Mouse (Mus musculus) embryonic stem cell, embryonic (primary cell): ENCODE data around the gene Srd5a1.

Source experiments
- CTCF ChIA-PET, 4 experiments: fragments of 300-600 bp in 2 of 4; fragments of 350-600 bp in 2 of 4; sonication (Branson Sonifier 250); formaldehyde crosslinking; loops; one replicate each; lab custom pipeline; 2022; ENCODE audit warnings: inconsistent platforms in 2 of 4; lab: Charles Lee
- POLR2A ChIA-PET, 4 experiments: fragments of 300-600 bp in 2 of 4; fragments of 350-600 bp in 2 of 4; sonication (Branson Sonifier 250); formaldehyde crosslinking; loops; one replicate each; lab custom pipeline; 2022; ENCODE audit warnings: antibody characterized with exemption in 4 of 4, inconsistent platforms in 1 of 4; lab: Charles Lee

Srd5a1 gene

GRCm38 (mm10) chr13:69562004-69562403 lies 49.2 kb downstream of the Srd5a1 start:
- POLR2A ChIA-PET: interaction anchor here in 1 of 4 experiments (0.6 kb wide), 1 partner anchor 22 kb away, joined by 3 read pairs; no protein-coding TSS in a partner anchor
- CTCF ChIA-PET: interaction anchor here in 1 of 4 experiments (1.3 kb wide), 1 partner anchor 9 kb away, joined by 4 read pairs; no protein-coding TSS in a partner anchor

GRCm38 (mm10) chr13:69559291-69559961 lies 51.8 kb downstream of the Srd5a1 start:
- ChIA-PET POLR2A (no interaction called here), CTCF (no interaction called here)

DNA sequence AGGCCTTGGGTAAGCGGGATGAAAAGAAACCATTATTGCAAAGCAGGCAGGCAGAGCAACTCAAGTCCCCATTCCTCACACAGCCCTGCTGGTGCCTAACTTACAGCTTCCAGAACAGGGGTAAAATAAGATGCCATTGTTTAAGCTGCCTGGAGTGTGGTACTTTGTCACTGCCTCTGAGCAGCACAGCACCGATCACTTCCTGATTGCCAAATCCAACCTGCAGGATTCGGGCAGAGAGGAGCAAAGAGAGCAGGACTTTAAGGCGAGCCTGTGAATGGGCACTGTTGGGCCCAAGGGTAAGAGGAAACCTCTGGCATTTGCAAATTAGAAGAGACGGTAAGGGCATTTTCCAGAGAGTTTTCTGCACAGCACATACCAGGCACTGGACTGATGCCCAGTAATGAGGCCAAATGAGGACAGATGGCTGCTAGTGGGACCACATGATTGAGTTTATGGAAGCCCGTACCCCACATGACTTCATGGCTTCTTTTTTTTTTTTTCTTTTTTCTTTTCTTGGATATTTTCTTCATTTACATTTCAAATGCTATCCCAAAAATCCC lies 53.1 kb downstream of the Srd5a1 start:
- CTCF ChIA-PET: no interaction called here
- POLR2A ChIA-PET: no interaction called here

GRCm38 (mm10) chr13:69556728-69557127 lies 54.5 kb downstream of the Srd5a1 start:
- ChIA-PET CTCF (interaction anchor here in 2 of 4 experiments (0.6 to 0.7 kb wide), 4 partner anchors 26 to 139 kb away, joined by 3 to 6 read pairs (median 4); no protein-coding TSS in a partner anchor), POLR2A (interaction anchor here in 2 of 4 experiments (0.6 to 2.7 kb wide), 3 partner anchors 37 to 95 kb away, joined by 3 to 11 read pairs (median 7); partner anchors contain the start of gene Srd5a1 (in 1 of the 2))

GRCm38 (mm10) chr13:69555957-69556482 lies 55.2 kb downstream of the Srd5a1 start:
- ChIA-PET CTCF (interaction anchor here in 2 of 4 experiments (0.6 to 1.5 kb wide), 3 partner anchors 11 to 55 kb away, joined by 3 to 8 read pairs (median 4); partner anchors contain the start of gene Srd5a1 (in 1 of the 2)), POLR2A (interaction anchor here in 3 of 4 experiments (0.6 to 2.7 kb wide), 4 partner anchors 56 to 183 kb away, joined by 3 to 11 read pairs (median 4); partner anchors contain the start of gene Srd5a1 (in 1 of the 3))

- POLR2A ChIA-PET: interaction anchor here in 3 of 4 experiments (0.6 to 2.7 kb wide), 7 partner anchors 10 to 130 kb away, joined by 3 to 11 read pairs (median 3); partner anchors contain the start of gene Srd5a1 (in 1 of the 3)
Observed at GRCm38 (mm10) chr13:69555045-69555444, 56.2 kb downstream of the Srd5a1 start.

DNA sequence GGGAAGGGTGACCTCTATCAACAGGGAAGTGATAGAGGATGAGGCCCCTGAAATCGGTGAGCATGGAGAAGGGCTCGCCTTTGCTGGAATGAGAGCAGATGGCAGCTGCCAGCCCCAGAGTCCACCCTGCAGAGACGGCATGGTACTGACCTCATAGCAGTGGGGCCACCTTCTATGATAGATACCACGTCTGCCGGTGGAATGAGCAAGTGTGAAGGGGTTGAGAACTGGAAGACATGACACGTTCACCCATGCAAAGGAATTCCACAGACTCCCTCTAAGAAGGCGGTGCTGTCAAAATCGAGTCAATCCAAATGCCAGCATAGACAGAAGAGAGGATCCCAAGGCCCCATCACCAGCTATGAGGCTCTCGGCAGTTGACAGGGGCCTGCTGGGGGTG lies 57.0 kb downstream of the Srd5a1 start:
- ChIA-PET CTCF (interaction anchor here in 1 of 4 experiments (0.6 to 2.6 kb wide), 4 partner anchors 10 to 227 kb away, joined by 3 to 11 read pairs (median 6); no protein-coding TSS in a partner anchor), POLR2A (interaction anchor here in 1 of 4 experiments (1.0 to 1.4 kb wide), 2 partner anchors 10 to 85 kb away, joined by 3 to 4 read pairs; no protein-coding TSS in a partner anchor)

More at GRCm38 (mm10) chr13:69555045-69555444, 56.2 kb downstream of the Srd5a1 start:
- CTCF ChIA-PET: interaction anchor here in 2 of 4 experiments (0.6 to 2.6 kb wide), 6 partner anchors 10 to 227 kb away, joined by 3 to 11 read pairs (median 4); partner anchors contain the start of gene Srd5a1 (in 1 of the 2)

GRCm38 (mm10) chr13:69553024-69553423 lies 58.2 kb downstream of the Srd5a1 start:
- CTCF ChIA-PET: interaction anchor here in 3 of 4 experiments (0.7 to 2.6 kb wide), 8 partner anchors 8 to 105 kb away, joined by 3 to 11 read pairs (median 4); no protein-coding TSS in a partner anchor
- POLR2A ChIA-PET: interaction anchor here in 2 of 4 experiments (0.5 to 0.6 kb wide), 2 partner anchors 59 to 95 kb away, joined by 3 to 5 read pairs; no protein-coding TSS in a partner anchor

GRCm38 (mm10) chr13:69550831-69551230 lies 60.4 kb downstream of the Srd5a1 start:
- CTCF ChIA-PET: no interaction called here

DNA sequence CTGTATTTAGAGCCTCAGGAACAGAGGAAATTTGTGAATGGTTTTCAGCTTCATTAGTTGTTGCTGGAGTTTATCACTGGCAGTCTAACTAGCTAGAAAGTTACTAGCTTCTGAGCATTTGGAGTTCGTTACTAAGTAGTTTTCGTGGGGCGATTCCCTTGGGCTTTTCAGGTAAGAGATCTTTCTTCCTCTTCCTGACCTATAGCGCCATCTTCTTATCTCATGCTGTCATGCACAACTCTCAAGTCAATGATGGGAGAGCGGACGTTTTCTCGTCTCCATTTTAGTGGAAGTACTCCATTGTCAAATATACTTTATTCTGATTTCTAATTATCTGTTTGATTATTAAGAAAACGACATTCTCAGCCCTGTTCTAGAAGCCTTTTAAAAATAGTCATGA lies 61.3 kb downstream of the Srd5a1 start:
- ChIA-PET CTCF (interaction anchor here in 2 of 4 experiments (0.6 to 0.7 kb wide), 2 partner anchors 40 kb away, joined by 3 read pairs; no protein-coding TSS in a partner anchor), POLR2A (interaction anchor here in 2 of 4 experiments (0.8 to 1.1 kb wide), 2 partner anchors 10 to 61 kb away, joined by 3 read pairs; partner anchors contain the start of gene Srd5a1 (in 1 of the 2))

More at GRCm38 (mm10) chr13:69550831-69551230, 60.4 kb downstream of the Srd5a1 start:
- POLR2A ChIA-PET: interaction anchor here in 1 of 4 experiments (1.1 kb wide), 1 partner anchor 60 kb away, joined by 3 read pairs; the partner anchor contains the start of gene Srd5a1

- ChIA-PET CTCF (interaction anchor here in 1 of 4 experiments (0.6 kb wide), 1 partner anchor 146 kb away, joined by 3 read pairs; no protein-coding TSS in a partner anchor), POLR2A (interaction anchor here in 2 of 4 experiments (1.3 to 1.7 kb wide), 2 partner anchors 64 kb away, joined by 4 to 5 read pairs; partner anchors contain the start of gene Srd5a1 (in 2 of the 2))
Observed at GRCm38 (mm10) chr13:69547488-69548180, 63.6 kb downstream of the Srd5a1 start.

DNA sequence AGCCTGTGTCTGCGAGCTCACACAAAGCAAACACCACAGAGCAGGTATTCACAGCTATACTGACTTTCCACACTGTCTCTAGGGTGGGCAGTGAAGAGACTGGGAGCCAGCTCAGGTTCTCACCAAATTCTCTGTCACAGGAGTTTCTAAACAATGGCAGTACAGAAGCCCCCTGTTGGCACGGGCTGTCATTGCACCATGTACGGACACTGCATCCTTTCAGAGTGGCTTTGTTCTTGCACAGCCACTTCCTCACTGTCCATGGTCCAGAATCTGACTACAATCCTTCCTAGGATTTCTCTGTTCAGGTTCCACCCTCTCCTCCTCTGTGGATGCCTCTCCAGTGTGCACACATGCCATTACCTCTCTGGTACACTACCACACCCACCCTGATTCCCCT lies 66.2 kb downstream of the Srd5a1 start:
- POLR2A ChIA-PET: interaction anchor here in 2 of 4 experiments (0.9 to 1.0 kb wide), 3 partner anchors 9 to 23 kb away, joined by 3 to 5 read pairs (median 3); no protein-coding TSS in a partner anchor
- CTCF ChIA-PET: interaction anchor here in 3 of 4 experiments (0.5 to 1.4 kb wide), 12 partner anchors 8 to 1097 kb away, joined by 3 to 9 read pairs (median 4); partner anchors contain the start of gene Srd5a1 (in 1 of the 3)

DNA sequence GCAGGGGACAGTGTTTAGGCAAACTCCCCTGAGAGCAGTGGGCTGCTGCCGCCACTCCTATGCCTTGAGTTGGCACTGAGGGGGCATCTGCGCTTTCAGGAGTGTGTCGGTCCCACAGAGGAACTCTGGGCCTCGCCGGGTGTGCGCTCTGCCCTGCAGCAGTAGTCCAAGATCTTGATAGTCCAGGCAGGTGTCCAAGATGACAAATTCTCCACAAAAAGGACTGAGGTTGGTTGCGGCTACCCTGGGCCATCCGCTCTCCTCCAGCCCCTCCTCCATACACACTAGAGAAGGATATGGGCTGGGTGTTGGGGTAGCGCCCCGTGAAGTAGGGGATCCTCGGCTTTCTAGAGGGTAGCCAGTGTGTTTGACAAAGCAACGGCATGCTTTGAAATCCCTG lies 67.6 kb downstream of the Srd5a1 start:
- CTCF ChIA-PET: interaction anchor here in 1 of 4 experiments (0.6 kb wide), 1 partner anchor 10 kb away, joined by 3 read pairs; no protein-coding TSS in a partner anchor
- POLR2A ChIA-PET: no interaction called here

DNA sequence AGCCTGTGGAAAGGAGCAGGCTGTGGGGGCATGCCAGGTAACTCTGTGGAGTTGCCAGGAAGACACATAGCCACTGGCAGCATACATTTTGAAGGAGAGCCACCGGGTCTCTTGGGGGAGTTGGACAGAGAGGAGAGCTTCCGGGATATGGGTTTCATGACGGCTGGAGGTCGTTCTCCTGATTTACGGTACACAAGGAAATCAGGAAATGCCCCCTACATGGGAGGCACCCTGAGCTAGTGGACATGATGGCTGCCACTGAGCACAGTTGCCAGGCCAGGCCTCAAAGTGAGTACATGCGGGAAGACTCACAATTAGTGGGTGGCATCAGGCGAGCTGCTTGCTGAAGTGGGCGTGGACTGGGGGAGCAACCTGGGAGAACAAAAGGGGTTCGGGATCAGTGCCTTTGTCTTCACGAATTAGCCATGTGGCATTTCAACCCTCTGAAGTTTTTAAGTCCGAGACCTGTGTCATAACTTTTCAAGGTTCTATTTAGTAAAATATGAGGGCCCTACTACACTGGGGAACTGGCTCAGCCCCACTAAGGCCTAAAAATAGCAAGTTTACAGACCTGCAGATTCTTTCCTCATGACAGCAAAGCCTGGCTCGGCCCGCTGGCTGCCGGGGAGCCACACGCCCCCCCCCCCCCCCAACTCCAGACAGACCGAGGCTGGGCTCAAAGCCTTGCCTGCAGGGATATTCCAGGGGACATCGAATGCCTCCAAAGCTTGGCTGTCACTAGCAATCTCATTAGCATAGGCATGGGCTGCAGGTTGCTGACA lies 68.5 kb downstream of the Srd5a1 start:
- ChIA-PET CTCF (interaction anchor here in 3 of 4 experiments (0.7 to 1.7 kb wide), 5 partner anchors 33 to 864 kb away, joined by 4 to 5 read pairs (median 4); no protein-coding TSS in a partner anchor), POLR2A (interaction anchor here in 2 of 4 experiments (0.9 to 2.0 kb wide), 3 partner anchors 12 to 69 kb away, joined by 4 to 8 read pairs (median 4); partner anchors contain the start of gene Srd5a1 (in 2 of the 2))

DNA sequence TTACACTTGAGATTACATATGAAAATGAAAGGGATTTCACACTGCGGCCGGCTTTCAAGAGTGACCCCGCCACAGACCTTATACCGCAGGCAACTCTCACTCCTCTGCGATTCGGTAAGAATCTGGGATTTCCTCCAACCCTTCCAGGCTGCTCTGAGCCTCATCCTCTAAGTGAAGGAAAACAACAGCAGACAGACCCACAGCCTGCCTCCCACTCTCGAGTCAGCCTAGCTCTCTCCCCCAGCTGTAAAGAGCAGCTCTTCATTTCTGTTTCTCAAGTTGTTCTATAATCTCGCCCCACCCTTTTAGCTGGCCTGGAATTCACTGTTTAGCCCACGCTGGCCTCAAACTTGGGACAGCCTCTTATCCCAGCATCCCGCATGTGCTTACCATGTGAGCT lies 69.5 kb downstream of the Srd5a1 start:
- ChIA-PET CTCF (interaction anchor here in 3 of 4 experiments (0.6 to 1.7 kb wide), 7 partner anchors 32 to 865 kb away, joined by 3 to 5 read pairs (median 4); no protein-coding TSS in a partner anchor), POLR2A (interaction anchor here in 3 of 4 experiments (0.5 to 2.0 kb wide), 5 partner anchors 11 to 1798 kb away, joined by 3 to 8 read pairs (median 4); partner anchors contain the start of gene Srd5a1 (in 2 of the 3))

DNA sequence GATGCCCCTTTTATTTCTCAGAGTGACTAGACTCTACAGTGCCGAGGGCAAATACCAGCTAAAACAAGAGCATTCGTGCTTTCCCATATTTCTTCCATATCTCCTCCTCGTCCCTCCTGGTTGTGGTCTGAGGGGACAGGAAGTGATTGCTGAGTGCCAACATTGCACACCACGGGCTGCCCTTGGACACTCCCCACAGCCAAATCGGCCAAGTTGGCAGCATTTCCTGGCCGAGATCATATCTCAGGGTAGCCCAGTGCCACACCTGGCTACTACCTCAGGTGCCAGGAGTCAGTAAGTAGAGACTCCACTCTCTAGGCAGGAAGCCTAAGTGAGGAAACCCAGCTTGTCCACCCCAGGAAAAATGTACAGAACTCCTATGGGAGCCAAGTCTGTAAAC lies 70.0 kb downstream of the Srd5a1 start:
- CTCF ChIA-PET: interaction anchor here in 2 of 4 experiments (0.7 to 1.7 kb wide), 4 partner anchors 32 to 166 kb away, joined by 3 to 5 read pairs (median 4); no protein-coding TSS in a partner anchor
- POLR2A ChIA-PET: interaction anchor here in 3 of 4 experiments (0.5 to 2.0 kb wide), 3 partner anchors 10 to 1797 kb away, joined by 5 to 8 read pairs (median 6); partner anchors contain the start of gene Srd5a1 (in 1 of the 3)
